Mouse (Mus musculus) macrophage (primary cell): Measurements from ENCODE around the gene Klkb1. TPM values are rescaled to one million over a fixed set of nuclear protein-coding genes. Genes with fewer than 3 reads are reported as not detected.

Experiments
- H3K27ac ChIP-seq: fragments of 350-480 bp; formaldehyde crosslinking; 2 replicates; pipeline ENCODE4 v1.9.0; 2021
- H3K36me3 ChIP-seq: fragments of 350-480 bp; formaldehyde crosslinking; 2 replicates; pipeline ENCODE4 v1.9.0; 2021; ENCODE audit errors: inconsistent target
- H3K4me3 ChIP-seq: fragments of 350-480 bp; formaldehyde crosslinking; 2 replicates; pipeline ENCODE4 v1.9.0; 2021; ENCODE audit errors: inconsistent target
- H3K79me2 ChIP-seq: fragments of 350-480 bp; formaldehyde crosslinking; 2 replicates; pipeline ENCODE4 v1.9.0; 2021; ENCODE audit errors: inconsistent target
- WGBS: methylation state at CpG from one replicate; pipeline ENCODE4 v1.1.7; 2026; ENCODE audit warnings: inconsistent platforms; ENCODE audit not compliant: missing documents; 5-methylcytosine and 5-hydroxymethylcytosine counted together
- polyA plus RNA-seq: library from polyadenylated mRNA; stranded (reverse); fragments of 250-400 nt; gene quantifications from 3 replicates; pipeline ENCODE4 v1.2.4, GENCODE M21; 2018; ENCODE audit warnings: inconsistent platforms

Klkb1 gene
- polyA plus RNA-seq, 1 experiment from 2014 or later, result 0.03 TPM

DNA sequence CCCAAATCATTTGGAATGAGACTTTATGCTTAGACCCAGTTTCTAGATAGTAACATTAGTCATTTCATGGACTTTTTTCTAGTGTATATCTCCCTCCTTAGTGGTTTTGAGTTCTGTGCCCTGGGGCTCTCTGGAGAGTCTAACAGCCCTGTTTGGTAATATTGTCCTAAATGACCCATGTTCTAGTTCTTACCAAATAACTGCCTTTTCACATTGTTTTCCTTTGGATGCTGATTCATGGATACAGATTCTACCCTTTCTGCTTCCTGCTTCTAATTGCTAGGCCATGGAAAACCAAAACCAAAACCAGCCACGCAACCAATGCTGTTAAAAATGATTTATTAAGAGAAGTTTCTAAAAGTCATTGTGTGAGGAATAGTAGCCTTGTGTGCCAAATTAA is 10.8 kb upstream of the Klkb1 start:
- 100% methylated on average over 1 of the region's 1 CpGs for WGBS
- H3K79me2 ChIP-seq, result no peaks in the 10 kb centered on the region
- H3K36me3 ChIP-seq, result peaks cover 56% of the 10 kb centered on the region
- no peak overlapping the region for H3K4me3 ChIP-seq
- H3K27ac ChIP-seq, result no peak overlapping the region

DNA sequence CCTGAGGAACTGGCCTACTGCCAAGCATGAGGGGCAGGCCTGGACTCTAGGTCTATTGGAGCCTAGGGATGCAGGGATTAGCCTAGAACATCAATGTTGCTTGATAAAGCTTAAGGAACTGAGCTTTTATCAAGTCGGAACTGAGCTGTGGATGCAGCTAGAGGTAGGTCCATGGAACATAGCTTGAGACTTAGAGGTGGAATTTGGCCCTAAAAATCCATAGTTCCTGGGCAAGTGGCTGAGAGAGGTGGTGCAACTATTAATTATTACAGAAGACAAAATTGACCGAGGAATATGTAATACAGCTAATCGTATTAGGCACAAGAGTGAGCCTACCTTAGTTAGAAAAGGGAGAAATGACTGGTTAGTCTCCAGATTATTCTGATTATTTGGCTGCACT is 9.7 kb upstream of the Klkb1 start:
- Histone ChIP-seq H3K4me3 (no peak overlapping the region), H3K79me2 (no peaks in the 10 kb centered on the region), H3K27ac (no peak overlapping the region), H3K36me3 (peaks cover 45% of the 10 kb centered on the region)
- WGBS, result 94% methylated on average over 3 of the region's 3 CpGs

DNA sequence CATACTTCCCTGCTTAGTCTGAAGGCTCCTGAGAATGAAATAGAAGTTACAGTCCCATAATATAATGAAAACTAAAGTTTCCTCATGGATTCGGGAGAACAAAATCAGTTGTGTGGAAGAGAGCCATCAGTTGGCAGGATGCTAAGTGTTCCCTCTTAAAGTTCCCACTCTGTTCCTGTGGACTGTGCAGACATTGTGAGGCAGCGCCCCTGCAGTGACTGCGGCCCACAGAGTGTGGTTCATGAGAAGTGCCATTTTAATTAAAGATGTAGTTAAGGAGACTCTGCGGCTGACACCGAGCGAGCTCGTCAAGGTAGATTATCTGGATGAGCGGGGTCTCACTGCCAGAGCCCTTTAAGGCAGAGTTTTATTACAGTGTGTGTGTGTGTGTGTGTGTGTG is 7.7 kb upstream of the Klkb1 start:
- no peak overlapping the region for H3K4me3 ChIP-seq
- H3K27ac ChIP-seq, result no peak overlapping the region
- peaks cover 30% of the 10 kb centered on the region for H3K36me3 ChIP-seq
- 99% methylated on average over 8 of the region's 8 CpGs for whole genome bisulfite sequencing
- no peaks in the 10 kb centered on the region for H3K79me2 ChIP-seq

DNA sequence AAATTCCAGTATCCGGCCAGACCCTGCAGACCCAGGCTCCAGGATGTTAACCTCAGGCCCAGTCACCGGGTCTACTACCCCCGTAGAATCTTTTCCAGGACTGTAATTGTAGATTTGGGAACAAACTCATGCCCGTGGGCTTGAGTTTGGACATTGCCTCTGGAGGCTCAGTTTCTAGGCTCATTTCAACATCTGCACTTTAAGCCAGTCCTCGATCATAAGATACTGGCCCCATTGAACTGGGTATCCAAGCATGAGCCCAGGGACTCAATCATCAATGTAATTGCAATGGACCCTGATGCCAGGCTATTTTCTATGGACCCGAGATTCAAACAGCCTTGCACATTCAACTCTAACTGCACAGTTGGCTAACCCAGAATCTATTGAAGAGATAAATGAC is 617 bp upstream of the Klkb1 start:
- no peaks in the 10 kb centered on the region for H3K36me3 ChIP-seq
- H3K4me3 ChIP-seq, result no peak overlapping the region
- 96% methylated on average over 6 of the region's 6 CpGs for WGBS
- H3K79me2 ChIP-seq, result no peaks in the 10 kb centered on the region
- H3K27ac ChIP-seq, result no peak overlapping the region

DNA sequence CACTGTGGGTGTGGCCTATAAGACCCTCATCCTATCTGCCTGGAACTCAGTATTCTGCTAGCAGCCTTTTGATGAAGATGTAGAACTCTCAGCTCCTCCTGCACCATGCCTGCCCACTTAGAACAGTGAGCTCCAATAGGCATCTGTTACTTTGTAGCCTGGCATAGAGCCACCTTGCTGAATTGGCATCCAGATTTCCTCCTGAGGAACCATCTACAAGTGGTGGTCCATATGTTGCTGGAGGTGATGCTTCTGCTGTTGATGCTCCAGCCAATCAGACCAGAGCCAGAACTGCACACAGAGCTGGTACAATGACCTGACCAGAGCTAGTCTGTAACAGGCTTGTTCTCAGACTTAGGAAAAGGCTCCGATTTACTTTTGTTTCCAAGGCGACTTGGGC is 2.9 kb downstream of the Klkb1 start:
- Histone ChIP-seq H3K4me3 (no peak overlapping the region), H3K79me2 (no peaks in the 10 kb centered on the region), H3K36me3 (no peaks in the 10 kb centered on the region), H3K27ac (no peak overlapping the region)
- 94% methylated on average over 2 of the region's 2 CpGs for WGBS

DNA sequence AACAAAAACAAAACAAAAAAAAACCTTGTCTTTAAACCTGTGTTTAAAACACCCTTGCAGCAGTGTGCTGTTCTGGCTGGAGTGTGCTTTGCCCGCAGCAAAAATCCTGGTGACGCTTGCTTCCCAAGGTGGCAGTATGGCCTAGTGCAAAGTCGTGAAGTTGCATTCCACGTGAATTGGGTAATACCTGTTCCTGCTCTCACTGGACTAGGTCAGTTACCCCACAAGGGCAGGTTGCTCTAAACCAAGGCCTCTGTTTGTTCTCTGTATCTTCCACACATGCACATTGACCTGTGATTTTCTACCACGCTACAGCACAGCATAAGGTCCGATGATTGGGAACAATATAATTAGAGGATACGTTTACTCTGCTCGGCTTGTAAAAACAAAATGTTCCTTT is 13.0 kb downstream of the Klkb1 start:
- WGBS, result 88% methylated on average over 8 of the region's 8 CpGs
- Histone ChIP-seq H3K36me3 (no peaks in the 10 kb centered on the region), H3K27ac (no peak overlapping the region), H3K79me2 (no peaks in the 10 kb centered on the region), H3K4me3 (no peak overlapping the region)

DNA sequence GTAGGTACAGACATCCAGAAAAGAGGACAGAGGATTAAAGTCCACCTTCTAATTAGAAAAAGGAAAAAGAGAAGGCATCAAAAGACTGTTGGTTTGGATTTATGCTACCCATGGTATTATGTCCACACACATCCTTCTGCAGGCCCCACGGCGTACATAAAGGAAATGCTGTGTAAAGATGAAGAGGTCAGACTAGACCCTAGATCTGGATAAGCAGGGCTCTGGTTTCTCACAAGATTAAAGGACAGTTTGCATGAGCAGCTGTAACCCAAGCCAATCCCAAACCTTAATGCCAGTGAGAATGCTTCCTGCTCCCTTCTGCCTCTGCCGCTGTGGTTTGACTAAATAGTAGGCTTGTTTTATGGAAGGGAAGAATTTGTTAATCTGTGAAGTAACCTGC is 17.2 kb downstream of the Klkb1 start:
- 76% methylated on average over 3 of the region's 3 CpGs for WGBS
- H3K79me2 ChIP-seq, result no peaks in the 10 kb centered on the region
- H3K27ac ChIP-seq, result no peak overlapping the region
- H3K4me3 ChIP-seq, result no peak overlapping the region
- H3K36me3 ChIP-seq, result no peaks in the 10 kb centered on the region

DNA sequence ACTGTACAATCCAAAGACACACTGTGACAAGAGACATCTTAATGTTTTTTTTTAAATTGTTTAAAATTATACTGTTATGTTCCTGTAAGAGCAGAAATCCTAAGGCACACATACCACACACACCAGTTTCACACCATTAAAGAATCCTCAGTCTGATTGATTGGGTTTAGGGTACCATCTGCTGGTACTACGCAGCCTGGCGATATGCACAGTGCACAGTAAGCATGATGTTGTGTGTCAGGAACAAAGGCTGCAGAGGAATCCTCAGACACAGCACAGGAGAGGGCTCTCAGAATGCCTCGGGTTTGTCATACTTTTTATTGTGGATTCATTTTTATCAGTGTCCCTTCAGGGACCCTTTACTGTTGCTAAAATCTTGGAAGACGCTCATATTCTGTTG is 20.3 kb downstream of the Klkb1 start:
- no peaks in the 10 kb centered on the region for H3K79me2 ChIP-seq
- WGBS, result 98% methylated on average over 4 of the region's 4 CpGs

DNA sequence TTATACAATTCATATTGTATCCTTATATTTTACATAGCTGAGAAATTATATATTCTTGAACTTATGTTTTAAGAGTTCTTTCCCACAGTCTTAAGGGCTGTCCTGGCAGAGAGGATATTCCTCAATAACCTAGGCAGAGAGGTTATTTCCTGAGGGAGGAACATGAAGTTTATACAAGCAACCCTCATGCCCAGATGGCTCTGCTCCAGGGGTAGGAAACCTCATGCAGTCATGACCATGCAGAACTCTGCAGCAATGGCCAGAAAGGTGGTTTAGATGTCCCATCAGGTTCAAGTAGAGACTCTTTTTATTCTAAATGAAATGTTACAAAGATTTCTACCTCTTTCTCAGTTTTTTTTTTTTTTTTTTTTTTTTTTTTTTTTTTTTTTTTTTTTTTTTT is 25.6 kb downstream of the Klkb1 start:
- Histone ChIP-seq H3K4me3 (no peak overlapping the region), H3K36me3 (no peaks in the 10 kb centered on the region), H3K27ac (no peak overlapping the region), H3K79me2 (no peaks in the 10 kb centered on the region)

More for the DNA sequence above, 20.3 kb downstream of the Klkb1 start:
- Histone ChIP-seq H3K27ac (no peak overlapping the region), H3K4me3 (no peak overlapping the region), H3K36me3 (no peaks in the 10 kb centered on the region)

DNA sequence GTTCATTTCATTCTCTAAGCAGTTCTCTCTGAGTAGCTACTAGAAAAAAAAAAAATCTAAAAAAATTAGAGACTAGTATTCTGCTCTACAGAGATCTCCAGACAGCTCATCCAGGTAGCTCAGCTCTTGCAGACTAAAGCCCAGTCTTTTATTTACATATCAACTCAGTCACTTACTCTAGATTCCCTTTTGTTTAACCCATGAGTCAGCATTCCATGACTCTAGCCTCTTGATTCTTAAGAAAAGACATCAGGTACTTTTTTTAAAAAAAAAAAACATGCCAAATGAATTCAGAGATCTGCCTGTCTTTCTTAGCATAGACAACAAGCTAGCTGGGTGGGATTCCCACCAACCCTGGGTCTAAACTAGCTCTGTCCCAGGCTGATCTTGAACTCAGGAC is 26.2 kb downstream of the Klkb1 start:
- no peak overlapping the region for H3K27ac ChIP-seq
- H3K4me3 ChIP-seq, result no peak overlapping the region
- H3K79me2 ChIP-seq, result no peaks in the 10 kb centered on the region
- no peaks in the 10 kb centered on the region for H3K36me3 ChIP-seq

DNA sequence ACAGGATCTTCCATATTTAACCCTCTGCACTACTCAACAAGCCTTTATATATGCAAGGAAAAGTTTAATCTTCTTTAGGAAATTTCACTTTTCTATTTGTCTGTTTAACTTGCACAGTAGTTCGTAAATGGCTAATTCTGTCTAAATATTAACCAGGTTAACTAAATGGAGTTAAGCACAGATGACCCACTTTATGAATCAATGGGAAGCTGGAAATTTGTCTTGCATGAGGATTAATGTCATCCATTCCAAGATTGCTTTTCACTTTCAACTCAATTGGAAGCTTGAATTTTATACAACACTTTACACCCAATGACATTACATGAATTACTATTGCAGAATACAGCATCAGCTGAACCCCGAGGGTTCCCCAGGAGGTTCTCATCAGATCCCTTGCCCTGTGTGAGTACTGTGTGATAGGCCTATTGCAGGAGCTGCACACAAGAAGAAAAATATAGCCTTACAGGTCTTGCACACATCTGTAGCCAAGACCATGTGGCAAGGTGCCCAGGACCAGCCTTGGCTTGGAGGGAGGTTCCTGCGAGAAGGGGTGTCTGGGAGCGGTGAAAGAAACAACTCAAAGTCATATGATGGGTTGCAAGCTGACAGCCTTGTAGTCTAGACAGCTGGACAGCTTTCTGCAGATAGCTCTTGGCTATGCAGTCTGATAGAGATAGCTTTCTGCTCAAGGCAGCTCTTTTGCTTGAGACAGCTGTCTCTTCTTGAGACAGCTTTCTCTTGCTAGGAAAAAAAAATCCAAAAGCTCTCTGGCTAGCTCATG is 26.9 kb downstream of the Klkb1 start:
- Histone ChIP-seq H3K79me2 (no peaks in the 10 kb centered on the region), H3K4me3 (no peak overlapping the region), H3K36me3 (no peaks in the 10 kb centered on the region), H3K27ac (no peak overlapping the region)
- 92% methylated on average over 4 of the region's 4 CpGs for WGBS

DNA sequence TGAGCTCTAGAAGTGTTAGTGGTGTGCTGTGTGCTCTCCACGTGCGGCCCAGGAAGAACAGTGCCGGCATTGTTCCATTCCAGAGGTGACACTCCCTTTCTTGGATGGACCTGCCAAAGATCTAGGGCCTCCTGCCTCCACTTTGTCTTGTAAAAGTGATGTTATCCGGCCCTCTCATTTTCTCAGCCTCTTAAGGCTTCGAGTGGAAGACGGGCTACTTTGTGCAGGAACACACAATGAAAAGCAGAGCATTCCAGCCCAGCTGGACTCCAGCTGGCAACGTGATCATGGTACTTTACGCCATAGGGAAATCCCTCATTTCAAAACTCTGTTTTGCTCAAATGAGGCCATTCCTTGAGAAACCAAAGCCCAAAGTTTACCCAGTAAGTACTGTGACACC is 27.7 kb downstream of the Klkb1 start:
- Histone ChIP-seq H3K36me3 (no peaks in the 10 kb centered on the region), H3K79me2 (no peaks in the 10 kb centered on the region), H3K4me3 (no peak overlapping the region), H3K27ac (no peak overlapping the region)
- 92% methylated on average over 8 of the region's 8 CpGs for WGBS

DNA sequence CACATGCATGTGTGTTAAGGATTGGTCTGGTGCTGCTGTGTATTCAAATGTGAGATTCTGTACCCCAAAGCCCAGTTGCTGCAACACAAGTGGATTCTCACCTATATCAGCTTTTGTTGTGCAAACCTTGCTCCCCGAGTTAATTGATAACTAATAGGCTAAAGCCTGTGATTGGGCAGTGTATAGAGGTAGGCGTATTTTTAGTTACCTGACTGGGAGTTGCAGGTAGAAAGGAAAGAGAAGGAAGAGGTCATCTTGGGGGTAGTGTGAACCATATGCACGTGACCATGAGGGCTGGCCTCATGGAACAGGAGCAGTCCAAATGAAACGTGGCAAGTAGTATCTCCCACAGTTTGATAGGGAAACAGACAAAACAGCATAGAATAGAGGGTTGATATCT is 29.7 kb downstream of the Klkb1 start:
- no peaks in the 10 kb centered on the region for H3K36me3 ChIP-seq
- whole genome bisulfite sequencing, result 79% methylated on average over 4 of the region's 4 CpGs
- H3K27ac ChIP-seq, result no peak overlapping the region
- no peaks in the 10 kb centered on the region for H3K79me2 ChIP-seq
- no peak overlapping the region for H3K4me3 ChIP-seq

DNA sequence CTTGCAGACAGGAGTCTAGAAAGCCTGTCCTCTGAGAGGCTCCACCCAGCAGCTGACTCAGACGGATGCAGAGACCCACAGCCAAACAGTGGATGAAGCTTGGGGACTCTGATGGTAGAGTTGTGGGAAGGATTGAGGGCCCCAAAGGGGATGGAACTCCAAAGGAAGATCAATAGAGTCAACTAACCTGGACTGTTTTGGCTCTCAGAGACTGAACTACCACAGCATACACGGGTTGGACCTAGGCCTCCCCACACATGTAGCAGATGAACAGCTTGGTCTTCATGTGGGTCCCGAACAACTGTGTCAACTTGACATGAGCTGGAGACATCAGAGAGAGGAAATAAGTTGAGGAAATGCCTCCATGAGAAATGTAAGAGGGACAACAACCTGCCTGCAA is 31.8 kb downstream of the Klkb1 start:
- Histone ChIP-seq H3K27ac (no peak overlapping the region), H3K36me3 (no peaks in the 10 kb centered on the region), H3K4me3 (no peak overlapping the region), H3K79me2 (no peaks in the 10 kb centered on the region)
- 83% methylated on average over 3 of the region's 3 CpGs for WGBS

DNA sequence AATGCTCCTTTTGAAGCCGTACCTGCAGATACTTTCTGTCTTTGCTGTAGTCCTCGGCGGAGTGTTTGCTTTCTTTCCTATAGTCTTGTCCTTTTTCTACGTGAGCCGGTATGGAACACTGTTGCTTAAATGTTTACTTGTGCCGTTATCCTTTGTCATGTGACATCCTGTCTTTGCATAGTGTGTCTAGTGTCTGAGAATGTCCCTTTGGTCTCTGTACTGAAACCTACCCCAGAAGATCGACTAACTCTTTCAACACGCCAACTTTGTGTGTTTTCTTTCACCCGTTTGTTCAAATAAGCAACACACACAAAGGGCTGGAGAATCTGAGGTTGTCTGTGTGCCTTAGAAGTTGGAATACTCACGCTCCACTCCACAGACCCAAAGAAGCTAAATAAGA is 32.7 kb downstream of the Klkb1 start, which contains the start of gene F11:
Gene F11 (minus strand): TSS at position 112 of the 400 bp plus-strand sequence.
- Histone ChIP-seq H3K79me2 (no peaks in the 10 kb centered on the region), H3K4me3 (no peak within 1 kb of the TSS), H3K27ac (no peak within 1 kb of the TSS), H3K36me3 (no peaks in the 10 kb centered on the region)
- WGBS, result 71% methylated on average over 10 of the region's 10 CpGs

DNA sequence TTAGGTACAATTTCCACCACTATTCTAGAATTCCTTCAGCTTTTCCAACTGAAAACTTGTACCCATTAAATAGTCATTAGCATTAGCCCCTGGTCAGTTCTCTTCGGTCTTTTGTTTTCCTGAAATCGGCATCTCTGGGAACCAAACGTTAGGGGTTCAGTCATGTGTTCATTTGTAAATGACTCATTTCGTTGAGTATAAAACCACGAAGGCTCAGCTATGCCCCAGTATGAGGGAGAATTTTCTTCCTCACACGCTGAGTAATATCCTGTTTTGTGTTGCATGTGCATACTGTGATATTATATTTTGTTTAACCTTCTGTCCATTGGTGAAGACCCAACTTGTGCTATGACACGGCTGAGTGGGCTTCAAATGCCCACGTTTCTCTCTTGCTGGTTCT is 36.2 kb downstream of the Klkb1 start:
- Histone ChIP-seq H3K79me2 (no peaks in the 10 kb centered on the region), H3K4me3 (no peak overlapping the region), H3K36me3 (no peaks in the 10 kb centered on the region), H3K27ac (no peak overlapping the region)
- WGBS, result 75% methylated on average over 8 of the region's 8 CpGs
